Mouse (Mus musculus): ENCODE measurements around the gene Tecpr2.

GRCm38 (mm10) chr12:110854786-110855737, 34.0 kb upstream of the Tecpr2 start:
- no peak for TF ChIP-seq CTCF (IDR thresholded peaks at IDR 0.05; ENCODE audit: low read depth)
- no peak for TF ChIP-seq EP300 (IDR thresholded peaks at IDR 0.05; ENCODE audit: low read depth)
